Mouse (Mus musculus): ENCODE data around the gene BC005537.

- no peak for TF ChIP-seq CTCF (IDR thresholded peaks at IDR 0.05; ENCODE audit: low read depth)
- TF ChIP-seq EP300 (IDR thresholded peaks at IDR 0.05; ENCODE audit: low read depth), result no peak
These were observed 15.4 kb upstream of the BC005537 start for GRCm38 (mm10) chr13:24786014-24786490.

Data from heart, postnatal 0 days (tissue).